Mouse (Mus musculus) cortical plate, adult 2 months (tissue): ENCODE data around the gene Atf7ip.

Experiments used
- CTCF ChIP-seq: fragments of 200-500 bp; IDR thresholded peaks from 2 replicates; pipeline ENCODE4 v1.5.1; 2011; ENCODE audit warnings: mild to moderate bottlenecking, control low read depth, low read length; ENCODE audit not compliant: insufficient read depth; ENCODE audit errors: extremely low read depth
- POLR2A ChIP-seq: fragments of 200-500 bp; IDR thresholded peaks from 2 replicates; pipeline ENCODE4 v1.6.1; 2011; ENCODE audit warnings: mild to moderate bottlenecking, low read length, control low read depth; ENCODE audit not compliant: insufficient read depth; ENCODE audit errors: extremely low read depth

GRCm38 (mm10) chr6:136535176-136535575 is 29.2 kb downstream of the Atf7ip start:
- TF ChIP-seq CTCF, result no peak
- TF ChIP-seq POLR2A, result no peak
